Mouse (Mus musculus): ENCODE measurements at regions not wholly inside any gene's neighbourhood (a gene's known extent, or its start where the extent isn't known, plus 50 kb on each side); places are given as distances from the start of the nearest gene placed in this dataset.

DNA sequence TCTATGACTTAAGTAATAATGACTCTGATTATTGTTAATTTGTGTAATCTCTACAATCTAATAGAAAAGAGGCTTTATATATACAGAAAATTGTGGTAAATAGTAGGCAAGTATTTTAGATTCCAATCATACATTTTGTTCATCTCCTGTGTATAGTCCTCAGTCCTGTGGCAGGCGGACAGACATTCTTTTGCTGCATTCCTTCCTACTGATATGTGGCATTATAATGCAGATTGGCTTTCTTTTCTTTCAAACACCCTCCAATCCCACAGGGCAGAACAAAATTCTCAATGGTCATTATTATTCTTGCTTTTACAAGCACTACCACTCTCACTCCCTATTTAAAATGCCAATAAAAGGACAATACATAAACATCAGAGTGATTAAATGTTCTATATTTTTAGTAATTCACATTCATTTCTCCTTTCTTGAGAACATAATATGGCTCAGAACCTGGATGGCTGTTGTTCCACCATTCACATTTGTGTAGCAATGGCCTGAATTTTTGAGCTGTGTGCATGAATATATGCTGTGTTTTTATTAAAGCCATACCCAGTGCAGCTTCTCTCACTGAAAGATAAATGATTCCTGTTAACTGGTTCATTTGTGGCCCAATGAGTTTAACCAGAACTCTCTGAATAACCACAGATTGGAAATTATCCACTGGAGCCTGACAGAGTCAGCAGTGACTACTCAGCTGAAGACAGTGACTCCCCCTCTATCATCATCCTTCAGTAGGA, 194.6 kb downstream of the Gm43517 start:
- DNase-seq (ENCODE audit: low spot score in 2 of 2), result no peak

DNA sequence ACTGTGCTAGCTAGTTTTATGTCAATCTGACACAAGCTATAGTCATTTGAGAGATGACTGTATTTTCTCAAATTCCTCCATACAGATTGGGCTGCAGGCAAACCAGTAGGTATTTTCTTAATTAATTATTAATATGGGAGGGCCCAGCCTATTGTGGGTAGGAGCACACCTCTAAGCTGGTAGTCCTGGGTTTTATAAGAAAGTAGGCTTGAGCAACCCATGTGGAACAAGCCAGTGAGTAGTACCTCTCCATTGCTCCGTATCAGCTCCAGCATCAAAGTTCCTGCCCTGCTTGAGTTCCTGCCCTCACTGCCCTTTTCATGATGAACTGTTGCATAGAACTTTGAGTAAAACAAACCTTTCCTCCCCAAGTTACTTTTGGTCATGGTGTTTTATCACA, 198.9 kb downstream of the Gm43517 start:
- DNase-seq (ENCODE audit: low spot score in 2 of 2), result no peak

DNA sequence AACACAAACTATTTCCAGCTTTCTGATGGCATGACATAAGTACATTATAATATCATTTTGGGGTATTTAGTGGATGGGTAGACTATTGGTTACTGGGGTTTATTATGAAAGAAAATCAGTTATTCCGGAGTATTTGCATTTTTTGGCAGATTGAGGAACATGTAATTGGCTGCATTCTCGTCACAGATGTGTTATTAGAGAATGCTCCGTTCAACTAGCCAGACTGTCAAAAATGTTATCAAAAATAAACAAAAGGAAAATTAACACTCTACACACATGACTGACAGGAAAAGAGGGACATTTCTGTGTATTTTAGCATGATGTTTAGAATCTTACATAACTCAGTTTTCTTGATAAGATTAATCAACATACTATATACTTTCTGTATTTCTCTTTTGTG, 237.3 kb downstream of the Gm43517 start:
- DNase-seq (ENCODE audit: low spot score in 2 of 2), result peak in 1 of 2 experiments; percentile 39

DNA sequence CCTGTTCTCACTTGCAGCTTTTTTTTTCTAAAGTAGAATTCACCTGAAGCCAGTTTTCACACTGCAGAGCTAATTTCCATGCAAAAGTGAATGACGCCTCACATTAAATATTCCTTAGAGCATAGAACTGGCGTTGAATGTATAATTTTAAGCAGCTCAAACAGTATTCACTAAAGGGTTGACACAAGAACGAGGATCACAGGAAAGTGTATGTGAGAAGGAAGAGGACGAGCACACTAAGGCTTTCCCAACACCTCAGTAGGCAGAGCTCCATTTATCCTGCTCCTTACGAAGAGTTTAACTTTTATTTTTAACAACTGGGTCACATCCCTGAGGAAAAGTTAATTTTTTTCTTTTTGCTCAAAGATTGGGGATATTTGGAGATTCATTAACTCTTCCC, 242.2 kb downstream of the Gm43517 start:
- DNase-seq (ENCODE audit: low spot score in 2 of 2), result no peak

DNA sequence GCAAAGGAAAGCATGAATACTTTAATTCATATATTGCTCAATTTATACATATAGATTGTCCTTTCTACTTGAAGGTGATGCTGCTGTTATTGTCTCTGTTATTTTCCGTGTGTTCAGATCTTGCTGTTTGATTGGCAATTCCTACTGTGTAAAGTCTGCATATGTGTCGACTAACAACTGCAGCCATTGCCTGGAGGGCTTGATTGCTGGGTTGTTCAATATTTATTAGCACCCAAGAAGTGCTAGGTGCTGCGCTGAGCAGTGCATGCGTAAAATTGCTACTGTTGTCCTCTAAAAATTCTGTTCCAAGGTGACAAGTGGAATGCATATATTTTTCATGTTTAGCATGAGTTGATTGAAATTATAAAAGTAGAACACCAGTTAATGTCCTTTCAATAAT, 243.0 kb downstream of the Gm43517 start:
- DNase-seq (ENCODE audit: low spot score in 2 of 2), result no peak

DNA sequence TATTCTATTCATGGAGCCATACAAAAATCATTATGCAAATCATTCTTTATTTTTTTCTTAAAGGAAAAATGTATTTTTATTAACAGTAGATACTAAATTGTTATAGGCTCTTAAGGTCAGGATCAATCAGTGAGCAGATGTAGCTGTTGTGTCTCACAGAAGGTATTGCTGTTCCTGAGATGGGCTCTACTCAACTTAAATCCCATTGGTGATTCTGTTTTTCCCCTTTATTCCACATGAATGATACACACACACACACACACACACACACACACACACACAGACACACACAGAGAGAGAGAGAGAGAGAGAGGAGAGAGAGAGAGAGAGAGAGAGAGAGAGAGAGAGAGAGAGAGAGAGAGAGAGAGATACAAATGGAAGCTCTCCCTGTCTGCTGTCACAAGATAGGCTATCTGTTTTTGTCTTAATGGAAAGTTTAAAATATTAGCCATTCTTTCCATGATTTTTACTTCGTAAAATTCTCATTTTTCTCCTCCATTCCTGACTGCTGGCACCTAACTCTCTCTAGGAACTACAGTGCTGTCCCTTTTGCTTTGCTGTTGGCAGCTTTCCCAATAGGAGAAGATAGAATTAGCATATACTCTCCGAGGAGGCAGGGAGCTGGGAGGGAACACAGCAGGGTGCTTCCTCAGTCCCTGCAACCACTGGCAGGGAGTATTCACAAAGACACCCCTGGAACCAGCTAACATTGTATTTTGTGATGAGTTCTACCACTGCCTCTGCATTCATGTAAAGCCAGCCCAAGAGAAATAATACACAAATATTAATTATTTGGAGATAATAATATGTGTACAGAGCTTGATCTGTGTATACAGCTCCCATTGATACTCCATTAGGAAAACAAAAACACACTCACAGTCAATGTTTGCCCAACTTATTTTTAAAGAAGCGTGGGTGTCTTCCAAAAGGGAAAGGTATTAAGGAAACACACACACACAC, 264.4 kb downstream of the Gm43517 start:
- peak in 1 of 2 experiments; percentile 6 for DNase-seq (ENCODE audit: low spot score in 2 of 2)

Data from layer of hippocampus, adult 18-20 months (tissue).